Mouse (Mus musculus): ENCODE measurements around the gene Oas1g. TPM values are rescaled to one million over a fixed set of nuclear protein-coding genes. Genes with fewer than 3 reads are reported as not detected.
"Not testable (repeated sequence)": the region's sequence is repeated elsewhere in the genome, so short reads cannot be mapped to it uniquely, and the experiment has no call there.

Gene Oas1g
- not detected in 2 replicates for total RNA-seq (2015; ENCODE audit: low replicate concordance)
- 0.90 TPM in 1 of 2 replicates, not detected in the other for total RNA-seq (2017; ENCODE audit: low replicate concordance)

GRCm38 (mm10) chr5:120887413-120887812 is at the start of gene Oas1g:
TSS of gene Oas1g (minus strand) at chr5:120887613.
- peak; percentile 32; the same call in 1 of the 2 replicates for ATAC-seq (replicated peaks; ENCODE audit: low FRiP score, poor library complexity, severe bottlenecking)

DNA sequence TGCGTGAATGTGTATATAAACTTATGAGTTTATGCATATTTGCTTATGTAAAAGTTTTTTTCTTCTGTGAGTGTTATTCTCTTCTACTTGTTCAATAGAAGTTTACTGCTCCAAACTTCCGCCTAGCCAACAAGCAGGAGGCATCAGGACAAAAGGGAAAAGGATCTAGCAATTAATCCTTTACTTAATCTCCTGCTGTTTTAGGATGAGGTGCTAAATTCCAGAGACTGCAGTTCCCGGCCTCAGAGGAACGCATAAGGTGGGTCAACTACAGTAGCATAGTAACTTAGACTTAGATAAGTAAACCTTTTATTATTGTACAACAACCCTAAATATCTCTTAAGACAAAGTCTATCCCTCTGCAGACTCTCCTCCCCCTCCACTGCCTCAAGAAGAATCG is 46.6 kb upstream of the Oas1g start:
- ATAC-seq (replicated peaks; ENCODE audit: low FRiP score, poor library complexity, severe bottlenecking) = no peak

- ATAC-seq (replicated peaks; ENCODE audit: low FRiP score, poor library complexity, severe bottlenecking) = 0 out of 2 replicates have a peak, but pooled peaks have one; percentile 45
Observed at GRCm38 (mm10) chr5:120927036-120927435, 39.6 kb upstream of the Oas1g start.

DNA sequence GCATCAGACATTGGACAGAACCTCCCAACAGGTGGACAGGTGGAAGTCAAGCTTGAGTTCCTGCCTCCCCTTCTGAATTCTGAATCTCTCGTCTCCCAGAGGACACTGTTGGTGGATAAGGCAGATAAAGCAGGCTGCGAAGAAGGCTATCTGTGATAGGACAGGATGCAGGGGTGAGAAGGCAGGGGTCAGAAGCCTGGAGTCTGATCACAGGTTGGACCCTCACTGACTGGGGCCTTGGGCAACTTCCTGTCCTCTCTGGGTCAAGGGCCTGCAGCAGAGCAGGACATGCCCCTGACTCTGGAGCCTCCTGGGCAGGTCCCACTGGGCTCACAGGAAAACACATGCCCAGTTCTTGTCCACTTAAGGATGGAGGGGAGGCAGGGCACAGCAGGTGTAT is 38.9 kb upstream of the Oas1g start:
- not testable (repeated sequence) for ATAC-seq (replicated peaks; ENCODE audit: low FRiP score, poor library complexity, severe bottlenecking)

- ATAC-seq (replicated peaks; ENCODE audit: low FRiP score, poor library complexity, severe bottlenecking) = not testable (repeated sequence)
Observed at GRCm38 (mm10) chr5:120924520-120924919, 37.1 kb upstream of the Oas1g start.

GRCm38 (mm10) chr5:120923969-120924368 is 36.6 kb upstream of the Oas1g start:
- ATAC-seq (replicated peaks; ENCODE audit: low FRiP score, poor library complexity, severe bottlenecking) = no peak

DNA sequence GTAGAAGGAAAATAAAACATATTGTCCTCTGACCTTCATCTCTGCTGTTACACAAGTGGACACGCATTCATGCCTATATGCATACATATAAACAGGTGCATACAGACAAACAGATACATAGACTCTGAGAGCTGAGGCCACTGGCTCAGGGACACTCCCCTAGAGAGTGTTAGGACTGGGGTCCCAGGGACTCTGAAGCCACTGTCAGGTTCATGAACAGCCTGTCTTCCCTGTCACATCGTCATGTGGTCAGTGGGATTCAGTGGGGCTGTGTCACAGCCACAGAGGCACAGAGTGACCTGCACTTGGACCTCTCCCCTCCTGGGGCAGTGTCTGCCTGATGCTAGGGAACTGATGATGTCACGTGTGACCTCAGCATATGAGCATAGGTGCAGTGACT is 32.9 kb upstream of the Oas1g start:
- ATAC-seq (replicated peaks; ENCODE audit: low FRiP score, poor library complexity, severe bottlenecking) = no peak

- ATAC-seq (replicated peaks; ENCODE audit: low FRiP score, poor library complexity, severe bottlenecking) = not testable (repeated sequence)
Observed at GRCm38 (mm10) chr5:120919156-120919935, 31.9 kb upstream of the Oas1g start.

- ATAC-seq (replicated peaks; ENCODE audit: low FRiP score, poor library complexity, severe bottlenecking) = not testable (repeated sequence)
Observed at GRCm38 (mm10) chr5:120914204-120914603, 26.8 kb upstream of the Oas1g start, which contains the start of gene Oas1d. TSS of gene Oas1d (plus strand) at chr5:120914536.

DNA sequence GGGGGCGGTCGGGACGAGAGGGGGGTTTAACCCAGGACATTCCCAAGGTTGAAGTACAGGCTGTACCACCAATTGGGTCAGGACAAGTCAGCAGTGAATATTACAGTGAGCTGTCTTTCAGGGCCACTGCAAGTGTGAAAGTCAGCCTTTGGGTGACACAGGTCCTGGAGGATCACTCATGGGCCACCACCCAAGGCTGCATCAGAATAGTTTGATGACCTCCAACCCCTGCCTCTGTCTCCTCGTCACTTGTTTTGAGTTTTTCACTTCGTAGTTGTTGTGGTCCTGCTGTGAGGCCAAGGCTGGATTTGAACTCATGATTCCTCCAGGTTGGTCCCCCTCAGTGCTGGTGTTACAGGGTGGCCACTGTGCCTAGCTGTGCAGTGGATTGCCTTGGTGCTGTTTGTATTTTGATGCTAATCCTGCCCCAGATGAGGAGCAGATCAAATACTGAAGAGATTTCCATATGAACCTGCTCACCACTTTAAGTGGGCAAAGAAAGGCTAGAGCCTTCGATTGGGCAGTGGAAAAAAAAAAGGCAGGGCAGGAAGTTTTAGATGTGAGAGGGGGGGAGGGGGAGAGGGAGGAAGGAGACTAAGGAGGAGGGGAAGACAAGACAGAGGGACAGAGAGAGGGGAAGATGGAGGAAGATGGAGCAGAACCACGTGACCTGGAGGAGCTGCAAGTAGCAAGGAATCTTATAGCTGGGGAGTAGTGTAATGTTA is 20.9 kb upstream of the Oas1g start:
- no peak for ATAC-seq (replicated peaks; ENCODE audit: low FRiP score, poor library complexity, severe bottlenecking)

DNA sequence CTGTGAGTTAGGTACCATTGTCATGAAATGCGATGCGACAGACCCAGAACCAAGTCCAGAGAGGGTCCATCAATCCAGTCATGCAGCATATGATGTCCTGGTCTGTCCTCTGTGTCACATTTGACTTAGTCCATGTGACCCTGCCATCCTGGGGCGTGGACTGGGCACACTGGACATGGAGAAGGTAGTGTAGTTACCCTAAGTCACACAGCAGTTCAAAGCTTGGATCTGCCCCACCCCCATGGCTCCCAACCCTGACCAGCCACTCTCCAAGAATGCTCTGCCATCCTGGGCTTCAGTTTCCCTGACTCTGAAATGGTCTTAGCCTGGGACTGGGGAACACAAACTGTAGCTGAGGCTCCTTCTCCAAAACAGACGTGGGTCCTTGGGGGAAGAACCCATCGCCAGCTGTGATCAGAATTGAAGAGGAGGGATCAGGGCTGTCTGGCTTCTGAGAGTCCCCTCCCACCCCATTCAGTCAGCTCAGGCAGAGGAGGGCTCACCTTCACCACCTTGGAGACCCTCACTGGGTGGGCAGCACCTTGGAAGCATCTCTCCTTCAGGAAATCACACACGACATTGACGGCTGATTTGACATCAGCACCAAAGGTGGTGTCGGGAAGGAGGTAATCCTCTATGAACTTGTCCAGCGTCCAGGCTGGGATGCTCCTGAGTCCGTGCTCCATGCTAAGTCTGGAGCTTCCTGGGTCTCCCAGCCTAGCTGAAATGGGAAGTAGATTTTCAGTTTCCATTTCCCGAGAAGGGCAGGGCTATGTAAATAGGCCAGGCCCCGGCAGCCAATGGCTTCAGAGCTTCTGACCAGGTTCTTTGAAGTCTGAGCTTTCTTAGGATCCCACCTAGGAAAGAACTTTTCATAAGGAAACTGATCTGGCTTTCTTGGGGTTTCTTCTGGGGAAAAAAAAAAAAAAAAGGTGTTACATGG is 19.6 kb upstream of the Oas1g start, which contains the start of gene Oas1a:
TSS of gene Oas1a (minus strand) at position 731 of the 943 bp plus-strand sequence.
- peak; percentile 72 for ATAC-seq (replicated peaks; ENCODE audit: low FRiP score, poor library complexity, severe bottlenecking)

DNA sequence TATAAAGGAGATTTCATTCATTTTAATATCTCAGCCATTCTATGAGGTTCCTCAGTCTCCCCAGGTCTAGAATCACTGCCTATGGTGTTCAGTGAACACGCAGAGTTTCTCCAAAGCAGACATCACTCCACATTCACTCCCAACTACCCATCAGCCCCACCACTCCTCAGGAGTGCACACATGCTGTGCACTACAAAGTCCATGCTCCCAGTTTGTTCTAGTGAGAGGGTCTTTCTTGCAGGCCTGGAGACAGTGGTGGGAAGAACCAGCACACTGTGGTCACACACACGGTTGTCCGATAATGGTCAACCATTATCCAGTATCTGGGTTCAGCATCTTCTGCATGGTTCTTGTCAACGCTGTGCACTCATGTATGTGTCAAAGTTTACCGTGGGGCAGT is 14.6 kb upstream of the Oas1g start:
- ATAC-seq (replicated peaks; ENCODE audit: low FRiP score, poor library complexity, severe bottlenecking) = no peak

- ATAC-seq (replicated peaks; ENCODE audit: low FRiP score, poor library complexity, severe bottlenecking) = no peak
Observed at GRCm38 (mm10) chr5:120900666-120901065, 13.3 kb upstream of the Oas1g start.

DNA sequence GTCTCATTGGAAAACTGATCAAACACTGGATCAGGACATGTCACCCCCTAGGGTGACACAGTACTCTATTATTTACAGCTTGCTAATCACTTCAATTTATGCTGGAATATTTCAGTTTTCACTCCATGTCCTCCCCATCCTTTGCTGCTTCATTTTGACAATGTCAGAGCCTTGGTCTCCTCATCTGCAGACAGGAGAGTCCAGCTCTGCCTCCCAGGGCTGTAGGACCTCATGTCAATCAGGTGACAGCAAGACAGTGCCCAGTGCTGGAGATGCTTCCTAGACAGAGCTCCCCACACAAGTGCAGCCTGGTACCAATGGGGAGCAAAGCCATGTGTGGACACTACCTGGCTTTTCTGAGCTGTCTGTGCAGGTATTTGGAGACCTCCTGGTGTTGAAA is 11.3 kb upstream of the Oas1g start:
- no peak for ATAC-seq (replicated peaks; ENCODE audit: low FRiP score, poor library complexity, severe bottlenecking)

- no peak for ATAC-seq (replicated peaks; ENCODE audit: low FRiP score, poor library complexity, severe bottlenecking)
Observed at GRCm38 (mm10) chr5:120898307-120898706, 10.9 kb upstream of the Oas1g start.

DNA sequence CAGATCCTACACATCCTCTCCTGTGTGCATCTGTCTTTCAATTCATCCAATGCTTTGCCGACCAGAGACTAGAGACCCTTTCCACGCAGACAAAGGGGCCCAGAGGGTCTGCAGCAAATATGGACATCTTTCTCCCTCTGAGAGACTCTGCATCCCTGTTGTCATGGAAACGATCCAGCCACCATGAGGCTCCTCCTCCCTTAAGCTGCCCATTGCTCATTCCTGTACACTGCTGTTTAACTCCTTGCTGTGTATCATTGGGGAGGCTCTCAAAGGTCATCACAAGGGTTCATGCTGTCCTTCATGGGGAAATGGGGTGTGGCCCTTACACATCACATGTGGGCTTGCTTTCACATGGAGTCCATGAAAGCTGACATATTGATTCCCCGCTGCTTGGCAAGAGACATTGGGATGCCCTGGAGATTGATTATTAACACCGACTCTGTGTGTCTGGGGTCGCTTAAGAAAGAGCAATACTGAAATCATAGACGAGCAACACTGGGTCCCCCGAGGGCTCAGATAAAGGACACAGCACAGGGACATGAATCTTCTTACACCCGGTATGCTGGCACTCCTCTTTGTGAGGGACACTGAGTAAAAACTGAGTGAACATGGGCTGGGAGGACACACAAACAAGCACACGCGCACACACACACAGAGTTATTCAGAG is 8.0 kb upstream of the Oas1g start:
- no peak for ATAC-seq (replicated peaks; ENCODE audit: low FRiP score, poor library complexity, severe bottlenecking)

GRCm38 (mm10) chr5:120894692-120895091 is 7.3 kb upstream of the Oas1g start:
- ATAC-seq (replicated peaks; ENCODE audit: low FRiP score, poor library complexity, severe bottlenecking) = not testable (repeated sequence)

GRCm38 (mm10) chr5:120893866-120894265 is 6.5 kb upstream of the Oas1g start:
- ATAC-seq (replicated peaks; ENCODE audit: low FRiP score, poor library complexity, severe bottlenecking) = not testable (repeated sequence)

GRCm38 (mm10) chr5:120892243-120892660 is 4.8 kb upstream of the Oas1g start:
- ATAC-seq (replicated peaks; ENCODE audit: low FRiP score, poor library complexity, severe bottlenecking) = no peak

All from erythroid progenitor cell, adult 5-6 weeks (primary cell).